Mouse (Mus musculus) neural tube, postnatal 0 days (tissue): ENCODE results near the gene Mettl26. TPM values are rescaled to one million over a fixed set of nuclear protein-coding genes. Genes with fewer than 3 reads are reported as not detected.

Experiments
- microRNA-seq: library from miRNA; unstranded; fragments of <30 nt; microRNA quantifications from one replicate; pipeline ENCODE4, GENCODE M21; 2016
- polyA plus RNA-seq: library from polyadenylated mRNA; unstranded; fragments of >200 nt; fragmentation: Nextera tagmentation; extraction: Ambion mirVana; gene quantifications from 2 replicates; pipeline ENCODE4 v1.2.1, GENCODE M21; 2015

Mettl26 gene
- polyA plus RNA-seq, result 81.0 and 83.3 TPM in 2 replicates

GRCm38 (mm10) chr17:25874721-25875170, at the start of gene Mettl26:
TSS of gene Mettl26 (plus strand) at chr17:25875074.

GRCm38 (mm10) chr17:25828712-25829557, 45.9 kb upstream of the Mettl26 start, which contains the start of gene Jmjd8:
TSS of gene Jmjd8 (plus strand) at chr17:25828867.

DNA sequence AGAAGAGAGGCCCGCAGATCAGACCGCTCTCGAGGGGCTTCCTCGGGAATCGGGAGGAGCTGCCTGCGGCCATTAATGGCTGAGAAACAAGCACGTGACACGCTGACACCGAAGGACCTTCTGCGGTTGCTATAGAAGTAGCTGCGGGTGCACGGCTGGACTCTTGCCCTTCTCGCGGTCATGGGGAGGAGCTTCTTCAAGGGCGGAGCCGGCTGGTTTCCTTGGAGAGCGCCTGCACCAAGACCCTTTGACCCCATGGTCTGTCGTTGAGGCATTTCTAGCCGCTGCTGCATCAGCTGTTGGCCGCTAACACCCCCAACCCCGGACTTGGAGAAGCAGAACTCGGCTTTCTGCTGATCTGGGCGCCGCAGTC, 41.6 kb upstream of the Mettl26 start, which contains the start of gene Stub1:
Gene Stub1 (minus strand): TSS at position 114 of the 373 bp plus-strand sequence.

GRCm38 (mm10) chr17:25837076-25837410, 37.8 kb upstream of the Mettl26 start, which contains the start of gene Rhbdl1:
TSS of gene Rhbdl1 (minus strand) at chr17:25837295.

GRCm38 (mm10) chr17:25841117-25841880, 33.6 kb upstream of the Mettl26 start, which contains the start of gene Gm20683:
TSS of gene Gm20683 (minus strand) at chr17:25841763.

GRCm38 (mm10) chr17:25844396-25844901, 30.4 kb upstream of the Mettl26 start, which contains the start of gene Rhot2:
TSS of gene Rhot2 (minus strand) at chr17:25844851.

GRCm38 (mm10) chr17:25860832-25861703, 13.8 kb upstream of the Mettl26 start, which contains the start of gene Wdr90:
TSS of gene Wdr90 (minus strand) at chr17:25861501.

GRCm38 (mm10) chr17:25868601-25869191, 6.2 kb upstream of the Mettl26 start, which contains the start of gene Mcrip2:
TSS of gene Mcrip2 (minus strand) at chr17:25868764.

DNA sequence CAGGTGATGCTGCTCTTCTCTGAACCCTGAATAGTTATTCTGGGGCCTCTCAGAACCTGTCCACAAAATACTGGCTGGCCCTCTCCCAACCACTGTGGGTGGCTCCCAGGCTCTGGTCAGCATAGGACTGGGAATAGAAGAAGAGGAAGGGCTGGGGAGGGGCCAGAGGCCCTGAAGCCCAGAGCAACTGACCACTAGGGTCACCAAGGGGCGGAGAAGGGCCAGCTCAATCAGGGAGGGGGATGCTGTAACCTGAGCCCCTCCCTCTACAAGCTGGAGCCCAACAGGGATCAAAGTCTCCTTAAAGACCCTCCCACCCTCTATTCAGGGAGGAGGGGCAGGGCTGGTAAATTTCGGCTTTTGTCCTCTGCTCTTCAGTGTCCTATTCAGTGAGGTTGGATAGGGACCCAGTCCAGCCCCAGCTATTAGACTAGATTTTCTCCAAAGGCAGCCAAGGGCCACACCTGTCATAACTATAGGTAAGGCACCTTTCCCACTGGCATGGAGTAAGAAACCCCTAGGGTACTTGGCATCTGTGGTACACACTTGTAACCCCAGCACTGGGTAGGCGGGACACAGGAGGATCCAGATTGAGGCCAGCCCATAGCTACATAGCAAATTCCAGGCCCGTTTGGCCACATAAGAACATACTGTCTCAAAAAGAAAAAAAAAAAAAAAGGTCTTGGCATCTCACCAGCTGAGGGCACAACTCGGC, 5.5 kb downstream of the Mettl26 start, which contains the start of gene Wfikkn1:
Gene Wfikkn1 (minus strand): TSS at position 663 of the 715 bp plus-strand sequence.

DNA sequence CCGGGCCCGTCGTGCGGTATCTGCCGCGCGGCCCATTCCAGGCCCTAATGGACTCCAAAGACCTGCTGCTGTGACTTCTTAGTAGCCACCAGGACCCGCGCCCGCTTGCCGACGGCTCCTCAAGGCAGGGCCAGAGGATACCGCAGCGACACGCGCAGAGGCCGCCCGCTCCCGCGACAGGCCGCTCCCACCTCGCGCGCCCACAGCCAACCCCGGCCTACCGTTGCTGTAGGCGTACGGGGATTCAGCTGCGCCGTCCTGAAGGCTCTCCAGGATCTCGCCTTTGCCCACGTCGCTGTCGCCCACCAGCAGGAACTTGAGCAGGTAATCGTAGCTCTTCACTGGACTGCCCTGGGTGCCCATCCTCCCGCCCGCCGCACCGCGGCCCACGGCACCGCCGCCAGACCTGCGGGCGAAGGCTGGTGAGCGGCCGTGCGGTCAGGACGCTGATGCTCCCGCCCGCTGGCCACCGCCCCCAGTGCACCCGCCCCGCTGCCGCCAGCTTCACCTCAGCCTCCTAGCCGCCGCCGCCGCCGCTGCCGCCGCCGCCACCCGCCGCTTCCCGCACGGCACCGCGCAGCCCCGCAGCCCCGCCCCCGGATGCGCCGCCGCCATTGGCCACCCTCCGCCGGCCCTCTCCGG, 44.4 kb downstream of the Mettl26 start, which contains the start of gene Rab40c:
Gene Rab40c (minus strand): TSS at position 584 of the 642 bp plus-strand sequence.

Small RNA genes within 50 kb of the gene (microRNA-seq; reads per million reads assigned to microRNA genes)
- not detected for gene Mir3082

Other genes with a start within 250 kb of the Mettl26 start
- 25.0 and 25.7 TPM in 2 replicates for gene Gng13, start 157.9 kb upstream of the Mettl26 start, polyA plus RNA-seq
- 3.3 and 3.6 TPM in 2 replicates for gene Chtf18, start 147.7 kb upstream of the Mettl26 start, polyA plus RNA-seq
- 28.2 and 33.0 TPM in 2 replicates for gene Rpusd1, start 147.4 kb upstream of the Mettl26 start, polyA plus RNA-seq
- gene Mslnl, start 139.0 kb upstream of the Mettl26 start, polyA plus RNA-seq, result not detected in 2 replicates
- 4.9 and 9.2 TPM in 2 replicates for gene Msln, start 120.7 kb upstream of the Mettl26 start, polyA plus RNA-seq
- 22.1 and 26.8 TPM in 2 replicates for gene Narfl, start 101.3 kb upstream of the Mettl26 start, polyA plus RNA-seq
- 239 and 280 TPM in 2 replicates for gene Haghl, start 89.4 kb upstream of the Mettl26 start, polyA plus RNA-seq
- gene Ccdc78, start 88.5 kb upstream of the Mettl26 start, polyA plus RNA-seq, result 0.57 and 0.65 TPM in 2 replicates
- 114 and 116 TPM in 2 replicates for gene Fam173a, start 82.2 kb upstream of the Mettl26 start, polyA plus RNA-seq
- gene AC134908.4, start 79.4 kb upstream of the Mettl26 start, polyA plus RNA-seq, result 3.6 and 5.2 TPM in 2 replicates
- gene Metrn, start 77.9 kb upstream of the Mettl26 start, polyA plus RNA-seq, result 120 and 140 TPM in 2 replicates
- gene Fbxl16, start 66.0 kb upstream of the Mettl26 start, polyA plus RNA-seq, result 55.3 and 58.9 TPM in 2 replicates
- 21.0 and 21.7 TPM in 2 replicates for gene Wdr24, start 51.4 kb upstream of the Mettl26 start, polyA plus RNA-seq
- gene Jmjd8, start 46.2 kb upstream of the Mettl26 start, polyA plus RNA-seq, result 37.1 and 44.5 TPM in 2 replicates
- 354 and 408 TPM in 2 replicates for gene Stub1, start 41.7 kb upstream of the Mettl26 start, polyA plus RNA-seq
- 89.7 and 104 TPM in 2 replicates for gene Rhbdl1, start 37.8 kb upstream of the Mettl26 start, polyA plus RNA-seq
- 13.1 and 18.9 TPM in 2 replicates for gene Gm20683, start 33.3 kb upstream of the Mettl26 start, polyA plus RNA-seq
- gene Rhot2, start 30.2 kb upstream of the Mettl26 start, polyA plus RNA-seq, result 13.5 and 19.5 TPM in 2 replicates
- gene Wdr90, start 13.6 kb upstream of the Mettl26 start, polyA plus RNA-seq, result 9.4 and 12.7 TPM in 2 replicates
- gene Mcrip2, start 6.3 kb upstream of the Mettl26 start, polyA plus RNA-seq, result 64.6 and 66.2 TPM in 2 replicates
- 0.27 and 0.46 TPM in 2 replicates for gene Wfikkn1, start 5.8 kb downstream of the Mettl26 start, polyA plus RNA-seq
- gene Rab40c, start 44.7 kb downstream of the Mettl26 start, polyA plus RNA-seq, result 37.8 and 40.6 TPM in 2 replicates
- gene Pigq, start 69.9 kb downstream of the Mettl26 start, polyA plus RNA-seq, result 60.7 and 77.8 TPM in 2 replicates
- gene Nhlrc4, start 69.9 kb downstream of the Mettl26 start, polyA plus RNA-seq, result not detected in 2 replicates
- gene A930017K11Rik, start 77.5 kb downstream of the Mettl26 start, polyA plus RNA-seq, result 0.19 TPM in 1 of 2 replicates, not detected in the other
- gene Capn15, start 110.7 kb downstream of the Mettl26 start, polyA plus RNA-seq, result 14.2 and 17.7 TPM in 2 replicates
- gene Rab11fip3, start 194.5 kb downstream of the Mettl26 start, polyA plus RNA-seq, result 17.1 and 17.8 TPM in 2 replicates
- gene Decr2, start 215.3 kb downstream of the Mettl26 start, polyA plus RNA-seq, result 38.7 and 44.3 TPM in 2 replicates
- 13.2 TPM in 2 replicates for gene Nme4, start 220.5 kb downstream of the Mettl26 start, polyA plus RNA-seq
- gene Tmem8, start 238.2 kb downstream of the Mettl26 start, polyA plus RNA-seq, result 4.9 and 5.6 TPM in 2 replicates
- gene Mrpl28, start 248.4 kb downstream of the Mettl26 start, polyA plus RNA-seq, result 192 and 200 TPM in 2 replicates